Mouse (Mus musculus) kidney, adult 2 months (tissue): ENCODE measurements at regions not wholly inside any gene's neighbourhood (a gene's known extent, or its start where the extent isn't known, plus 50 kb on each side); places are given as distances from the start of the nearest gene placed in this dataset.

Experiments used
- DNase-seq: peaks from one replicate; pipeline ENCODE4 v3.0.0; 2021
- H3K27ac ChIP-seq: fragments of 200-500 bp; 2 replicates; pipeline ENCODE4 v1.5.1; 2012; ENCODE audit warnings: low read depth, low read length, control low read depth, inconsistent platforms; ENCODE audit not compliant: insufficient read depth
- H3K27me3 ChIP-seq: fragments of 200-500 bp; replicated peaks from 2 replicates; pipeline ENCODE4 v1.6.1; 2012; ENCODE audit warnings: mild to moderate bottlenecking, moderate library complexity, low read length, inconsistent platforms; ENCODE audit not compliant: control insufficient read depth, insufficient read depth
- H3K36me3 ChIP-seq: fragments of 200-500 bp; 2 replicates; pipeline ENCODE4 v1.6.1; 2012; ENCODE audit warnings: mild to moderate bottlenecking, moderate library complexity, low read length, inconsistent platforms; ENCODE audit not compliant: control insufficient read depth, insufficient read depth
- H3K4me1 ChIP-seq: fragments of 200-500 bp; 2 replicates; pipeline ENCODE4 v1.6.1; 2011; ENCODE audit warnings: low read length; ENCODE audit not compliant: control insufficient read depth, insufficient read depth
- H3K4me3 ChIP-seq: fragments of 200-500 bp; 2 replicates; pipeline ENCODE4 v1.5.1; 2011; ENCODE audit warnings: mild to moderate bottlenecking, low read depth, low read length, control low read depth; ENCODE audit not compliant: insufficient read depth
- CTCF ChIP-seq: fragments of 200-500 bp; conservative IDR thresholded peaks from 2 replicates; pipeline ENCODE4 v1.5.1; 2011; ENCODE audit warnings: low read depth, mild to moderate bottlenecking, control low read depth, low read length, moderate library complexity, mixed read lengths; ENCODE audit not compliant: insufficient read depth, insufficient read length
- POLR2A ChIP-seq: fragments of 200-500 bp; IDR thresholded peaks from one replicate; pipeline ENCODE4 v1.6.1; 2011; ENCODE audit warnings: low read depth, low read length, control low read depth
- WGBS: fragments of 180-500 bp; shearing (Covaris S2); methylation state at CpG from one replicate; pipeline ENCODE4 v1.1.7; 2018; 5-methylcytosine and 5-hydroxymethylcytosine counted together

GRCm38 (mm10) chr3:149280807-149281789, 290.7 kb upstream of the Adgrl2 start:
- WGBS: 72% methylated on average over 9 of the region's 9 CpGs
- H3K4me3 ChIP-seq: no peak overlapping the region
- H3K4me1 ChIP-seq: peaks cover 8% of the 10 kb centered on the region; the same call in 1 of the 2 replicates
- H3K36me3 ChIP-seq: no peaks in the 10 kb centered on the region
- no peaks in the 10 kb centered on the region for H3K27me3 ChIP-seq
- peak; percentile 14 for DNase-seq
- TF ChIP-seq POLR2A (no peak), CTCF (no peak)
- no peak overlapping the region for H3K27ac ChIP-seq

GRCm38 (mm10) chr3:149279338-149279737, 289.0 kb upstream of the Adgrl2 start:
- 40% methylated on average over 6 of the region's 6 CpGs for WGBS
- peak; percentile 48 for DNase-seq
- no peak overlapping the region for H3K27ac ChIP-seq
- no peak overlapping the region for H3K4me3 ChIP-seq
- H3K36me3 ChIP-seq: no peaks in the 10 kb centered on the region
- TF ChIP-seq POLR2A (no peak), CTCF (no peak)
- no peaks in the 10 kb centered on the region for H3K27me3 ChIP-seq
- peaks cover 8% of the 10 kb centered on the region; the same call in 1 of the 2 replicates for H3K4me1 ChIP-seq

- Histone ChIP-seq H3K36me3 (no peaks in the 10 kb centered on the region), H3K4me1 (peaks cover 8% of the 10 kb centered on the region; the same call in 1 of the 2 replicates), H3K27ac (no peak overlapping the region), H3K4me3 (no peak overlapping the region), H3K27me3 (no peaks in the 10 kb centered on the region)
- no peak for DNase-seq
- 80% methylated on average over 3 of the region's 3 CpGs for WGBS
- TF ChIP-seq CTCF (no peak), POLR2A (no peak)
Measured at GRCm38 (mm10) chr3:149277812-149278211, 287.5 kb upstream of the Adgrl2 start.

GRCm38 (mm10) chr3:149275478-149276132, 285.2 kb upstream of the Adgrl2 start:
- H3K36me3 ChIP-seq: no peaks in the 10 kb centered on the region
- H3K4me3 ChIP-seq: no peak overlapping the region
- DNase-seq: peak; percentile 19
- TF ChIP-seq CTCF (no peak), POLR2A (no peak)
- peak overlapping the region; percentile 64 for H3K27ac ChIP-seq
- H3K27me3 ChIP-seq: no peaks in the 10 kb centered on the region
- H3K4me1 ChIP-seq: no peaks in the 10 kb centered on the region; the same call in 1 of the 2 replicates
- 68% methylated on average over 6 of the region's 6 CpGs for WGBS

GRCm38 (mm10) chr3:149274987-149275386, 284.6 kb upstream of the Adgrl2 start:
- WGBS: 87% methylated on average over 5 of the region's 5 CpGs
- no peak for DNase-seq
- Histone ChIP-seq H3K4me3 (no peak overlapping the region), H3K36me3 (no peaks in the 10 kb centered on the region), H3K27ac (no peak overlapping the region), H3K4me1 (no peaks in the 10 kb centered on the region; the same call in 1 of the 2 replicates), H3K27me3 (no peaks in the 10 kb centered on the region)
- TF ChIP-seq CTCF (no peak), POLR2A (no peak)

GRCm38 (mm10) chr3:149273993-149274692, 283.8 kb upstream of the Adgrl2 start:
- Histone ChIP-seq H3K4me1 (no peaks in the 10 kb centered on the region; the same call in 1 of the 2 replicates), H3K27me3 (no peaks in the 10 kb centered on the region), H3K27ac (no peak overlapping the region), H3K36me3 (no peaks in the 10 kb centered on the region), H3K4me3 (no peak overlapping the region)
- TF ChIP-seq CTCF (no peak), POLR2A (no peak)
- DNase-seq: peak; percentile 64
- WGBS: 49% methylated on average over 12 of the region's 12 CpGs

- DNase-seq: no peak
- H3K4me1 ChIP-seq: no peaks in the 10 kb centered on the region
- no peaks in the 10 kb centered on the region for H3K27me3 ChIP-seq
- H3K4me3 ChIP-seq: no peak overlapping the region
- TF ChIP-seq POLR2A (no peak), CTCF (0 out of 2 replicates have a peak, but pooled peaks have one; percentile 17)
- H3K36me3 ChIP-seq: no peaks in the 10 kb centered on the region
- no peak overlapping the region for H3K27ac ChIP-seq
Measured at GRCm38 (mm10) chr3:149270459-149270858, 280.1 kb upstream of the Adgrl2 start.
